Mouse (Mus musculus): ENCODE measurements around the gene Eef1akmt3. TPM values are rescaled to one million over a fixed set of nuclear protein-coding genes. Genes with fewer than 3 reads are reported as not detected.
A peak's percentile ranks its signal among the peaks of the same experiment; 100 is the strongest.

Gene Eef1akmt3
- polyA plus RNA-seq, 1 experiment from 2014 or later, result 0.27 TPM

DNA sequence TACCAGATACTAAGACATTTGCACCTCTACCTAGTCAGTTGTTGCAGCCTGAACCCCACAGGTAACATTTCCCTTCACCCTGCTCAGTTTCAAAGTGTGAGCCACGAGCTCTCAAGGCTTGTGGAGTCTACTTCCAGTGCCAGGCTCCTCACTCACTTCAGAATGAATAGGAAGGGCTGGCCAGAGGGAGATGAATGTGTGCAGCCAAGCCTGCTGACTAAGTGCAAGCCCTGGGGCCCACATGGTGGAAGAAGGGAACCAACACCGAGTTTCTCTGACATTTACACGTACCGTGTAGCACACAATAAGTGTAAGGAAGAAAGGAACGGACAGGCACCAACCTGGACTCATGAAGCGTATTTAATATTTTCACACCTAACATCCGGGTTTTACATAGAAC, 37.5 kb downstream of the Eef1akmt3 start:
- H3K4me1 ChIP-seq (ENCODE audit: insufficient read depth, low read depth, low read length), result no peaks in the 10 kb centered on the region
- TF ChIP-seq EP300 (IDR thresholded peaks at IDR 0.05) (no peak), CTCF (IDR thresholded peaks at IDR 0.05) (no peak)
- 77% methylated on average over 7 of the region's 7 CpGs for WGBS
- no peak for ATAC-seq
- H3K27ac ChIP-seq (ENCODE audit: low read length), result no peak overlapping the region
- no peak overlapping the region for H3K4me3 ChIP-seq (ENCODE audit: low read depth, low read length)
- no peak for DNase-seq (ENCODE audit: low spot score)
- H3K9me3 ChIP-seq (ENCODE audit: low read length), result no peaks in the 10 kb centered on the region
- H3K27me3 ChIP-seq (replicated peaks; ENCODE audit: insufficient read depth, low read length), result no peaks in the 10 kb centered on the region
- H3K9ac ChIP-seq (replicated peaks; ENCODE audit: low read depth), result no peak overlapping the region
- H3K36me3 ChIP-seq (ENCODE audit: insufficient read depth, low read length), result peaks cover 4% of the 10 kb centered on the region; the same call in 1 of the 2 replicates
- H3K4me2 ChIP-seq (replicated peaks; ENCODE audit: low read depth, low read length), result no peak overlapping the region

DNA sequence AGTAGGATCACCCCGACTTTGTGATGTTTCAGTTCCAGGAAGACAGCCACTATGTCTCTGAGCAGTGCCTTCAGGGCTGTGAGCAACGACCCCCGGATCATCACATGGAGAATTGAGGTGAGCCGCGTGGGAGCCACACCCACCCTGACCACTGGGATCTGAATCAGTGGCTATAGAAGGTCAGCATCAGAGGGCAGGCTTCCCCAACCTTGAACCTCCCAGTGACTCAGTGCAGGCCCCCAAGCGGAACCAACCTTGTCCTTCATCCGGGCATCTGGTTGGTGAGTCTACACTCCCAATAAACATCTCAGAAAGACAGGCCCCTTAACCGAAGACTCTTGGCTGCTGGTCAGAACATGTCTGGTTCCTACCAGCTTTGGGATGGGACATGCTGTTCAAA, 38.0 kb downstream of the Eef1akmt3 start:
- 85% methylated on average over 8 of the region's 8 CpGs for WGBS
- Histone ChIP-seq H3K36me3 (ENCODE audit: insufficient read depth, low read length) (peaks cover 9% of the 10 kb centered on the region; the same call in 1 of the 2 replicates), H3K27ac (ENCODE audit: low read length) (no peak overlapping the region), H3K4me1 (ENCODE audit: insufficient read depth, low read depth, low read length) (no peaks in the 10 kb centered on the region), H3K27me3 (replicated peaks; ENCODE audit: insufficient read depth, low read length) (no peaks in the 10 kb centered on the region), H3K4me3 (ENCODE audit: low read depth, low read length) (no peak overlapping the region), H3K9me3 (ENCODE audit: low read length) (no peaks in the 10 kb centered on the region), H3K4me2 (replicated peaks; ENCODE audit: low read depth, low read length) (no peak overlapping the region), H3K9ac (replicated peaks; ENCODE audit: low read depth) (no peak overlapping the region)
- ATAC-seq (no peak), DNase-seq (ENCODE audit: low spot score) (no peak)
- no peak for TF ChIP-seq CTCF (IDR thresholded peaks at IDR 0.05)
- no peak for TF ChIP-seq EP300 (IDR thresholded peaks at IDR 0.05)

DNA sequence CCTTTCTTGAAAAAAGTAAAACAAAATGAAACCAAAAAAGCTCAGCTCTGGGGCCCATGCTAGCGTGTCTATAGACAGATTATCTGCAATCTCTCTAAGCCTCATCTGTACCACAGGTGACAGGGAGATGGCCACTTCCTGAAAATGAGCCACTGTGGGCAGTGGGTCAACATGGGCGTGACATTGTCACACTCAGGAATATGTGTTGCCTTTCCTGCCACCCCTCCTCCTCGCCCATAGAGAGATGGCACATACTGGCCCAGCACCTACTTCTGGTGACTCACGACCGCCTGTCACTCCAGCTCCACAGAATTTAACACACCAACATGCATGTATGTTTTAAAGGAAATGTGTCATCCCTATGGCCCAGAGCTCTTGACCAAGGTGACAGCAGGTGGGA, 38.5 kb downstream of the Eef1akmt3 start:
- Histone ChIP-seq H3K4me2 (replicated peaks; ENCODE audit: low read depth, low read length) (no peak overlapping the region), H3K36me3 (ENCODE audit: insufficient read depth, low read length) (peaks cover 12% of the 10 kb centered on the region; the same call in 1 of the 2 replicates), H3K27me3 (replicated peaks; ENCODE audit: insufficient read depth, low read length) (no peaks in the 10 kb centered on the region), H3K9me3 (ENCODE audit: low read length) (no peaks in the 10 kb centered on the region), H3K4me1 (ENCODE audit: insufficient read depth, low read depth, low read length) (no peaks in the 10 kb centered on the region), H3K9ac (replicated peaks; ENCODE audit: low read depth) (no peak overlapping the region), H3K27ac (ENCODE audit: low read length) (no peak overlapping the region), H3K4me3 (ENCODE audit: low read depth, low read length) (no peak overlapping the region)
- TF ChIP-seq EP300 (IDR thresholded peaks at IDR 0.05), result no peak
- TF ChIP-seq CTCF (IDR thresholded peaks at IDR 0.05), result no peak
- 75% methylated on average over 5 of the region's 5 CpGs for WGBS
- no peak for DNase-seq (ENCODE audit: low spot score)
- ATAC-seq, result no peak

DNA sequence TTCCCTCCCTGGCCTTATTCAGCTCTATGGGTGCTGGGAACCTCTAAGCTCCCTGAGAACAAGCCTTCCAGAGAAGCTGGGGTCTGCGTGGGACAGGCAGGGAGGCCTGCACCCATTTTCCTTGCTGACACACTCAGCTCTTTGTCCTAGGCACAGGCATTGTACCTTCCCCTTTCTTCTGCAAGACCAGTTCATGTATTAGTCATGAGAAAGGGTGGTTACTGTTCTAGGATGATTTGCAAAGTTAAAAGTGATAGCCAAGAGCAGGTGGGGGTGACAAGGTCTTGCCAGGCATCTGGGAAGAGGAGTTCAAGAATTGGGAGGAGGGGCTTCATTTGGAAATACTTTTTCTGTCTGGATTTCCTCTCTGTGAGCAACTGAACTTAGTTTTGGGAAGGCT, 39.3 kb downstream of the Eef1akmt3 start:
- H3K9me3 ChIP-seq (ENCODE audit: low read length), result no peaks in the 10 kb centered on the region
- no peaks in the 10 kb centered on the region for H3K27me3 ChIP-seq (replicated peaks; ENCODE audit: insufficient read depth, low read length)
- TF ChIP-seq CTCF (IDR thresholded peaks at IDR 0.05) (no peak), EP300 (IDR thresholded peaks at IDR 0.05) (no peak)
- 77% methylated on average over 1 of the region's 1 CpGs for WGBS
- no peak overlapping the region for H3K4me2 ChIP-seq (replicated peaks; ENCODE audit: low read depth, low read length)
- H3K4me1 ChIP-seq (ENCODE audit: insufficient read depth, low read depth, low read length), result no peaks in the 10 kb centered on the region
- no peak overlapping the region for H3K9ac ChIP-seq (replicated peaks; ENCODE audit: low read depth)
- no peak overlapping the region for H3K4me3 ChIP-seq (ENCODE audit: low read depth, low read length)
- peaks cover 12% of the 10 kb centered on the region; the same call in 1 of the 2 replicates for H3K36me3 ChIP-seq (ENCODE audit: insufficient read depth, low read length)
- no peak overlapping the region for H3K27ac ChIP-seq (ENCODE audit: low read length)
- DNase-seq (ENCODE audit: low spot score) (no peak), ATAC-seq (no peak)

DNA sequence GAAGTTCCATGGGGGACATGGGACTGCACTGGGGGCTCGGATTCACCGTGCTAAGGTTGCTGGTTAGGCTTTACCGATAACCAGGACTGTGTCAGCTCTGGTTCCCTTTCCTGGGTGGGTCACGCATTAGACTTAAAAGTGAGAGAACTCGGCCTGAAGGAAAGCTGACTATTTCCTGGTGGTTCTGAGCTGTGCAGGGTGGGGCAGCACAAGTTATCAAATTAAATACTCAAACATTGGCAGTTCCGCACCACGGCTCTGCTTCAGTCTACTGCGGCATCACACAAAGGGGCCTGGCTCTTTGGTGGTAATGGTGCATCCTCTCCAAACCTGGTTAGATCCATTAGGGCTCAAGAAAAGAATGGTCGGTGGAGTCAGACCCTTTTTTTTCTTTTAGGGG, 40.0 kb downstream of the Eef1akmt3 start:
- no peak overlapping the region for H3K4me2 ChIP-seq (replicated peaks; ENCODE audit: low read depth, low read length)
- H3K27ac ChIP-seq (ENCODE audit: low read length), result no peak overlapping the region
- H3K36me3 ChIP-seq (ENCODE audit: insufficient read depth, low read length), result peaks cover 12% of the 10 kb centered on the region; the same call in 1 of the 2 replicates
- H3K4me1 ChIP-seq (ENCODE audit: insufficient read depth, low read depth, low read length), result no peaks in the 10 kb centered on the region
- no peak overlapping the region for H3K9ac ChIP-seq (replicated peaks; ENCODE audit: low read depth)
- H3K27me3 ChIP-seq (replicated peaks; ENCODE audit: insufficient read depth, low read length), result no peaks in the 10 kb centered on the region
- ATAC-seq, result no peak
- no peaks in the 10 kb centered on the region for H3K9me3 ChIP-seq (ENCODE audit: low read length)
- TF ChIP-seq EP300 (IDR thresholded peaks at IDR 0.05) (no peak), CTCF (IDR thresholded peaks at IDR 0.05) (no peak)
- no peak for DNase-seq (ENCODE audit: low spot score)
- 77% methylated on average over 9 of the region's 9 CpGs for WGBS
- H3K4me3 ChIP-seq (ENCODE audit: low read depth, low read length), result no peak overlapping the region

DNA sequence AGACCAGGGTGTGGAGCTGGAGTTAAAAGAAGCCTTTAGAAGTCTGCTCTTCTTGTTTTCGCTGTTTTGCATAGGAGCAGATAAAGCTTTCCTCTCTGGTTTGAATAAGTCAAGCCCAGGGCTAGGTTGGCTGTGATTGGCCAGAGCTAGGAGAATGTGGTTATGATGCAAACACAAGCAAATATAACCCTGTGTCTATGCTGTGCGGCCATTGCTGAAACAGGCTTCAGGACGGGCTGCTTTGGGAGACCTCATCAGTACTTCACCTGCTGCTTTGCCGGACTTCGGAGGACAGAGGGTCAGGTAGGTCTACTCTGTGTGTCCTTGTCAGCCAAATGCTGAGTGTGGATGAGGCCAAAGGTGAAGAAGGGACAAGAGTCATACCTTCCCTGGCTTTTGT, 40.8 kb downstream of the Eef1akmt3 start, which contains the start of gene Avil:
Avil (plus strand) TSS at position 181 of the 400 bp plus-strand sequence.
- no peak for TF ChIP-seq CTCF (IDR thresholded peaks at IDR 0.05)
- TF ChIP-seq EP300 (IDR thresholded peaks at IDR 0.05), result no peak
- H3K4me2 ChIP-seq (replicated peaks; ENCODE audit: low read depth, low read length), result no peak within 1 kb of the TSS
- no peaks in the 10 kb centered on the region for H3K9me3 ChIP-seq (ENCODE audit: low read length)
- H3K27me3 ChIP-seq (replicated peaks; ENCODE audit: insufficient read depth, low read length), result no peaks in the 10 kb centered on the region
- no peak within 1 kb of the TSS for H3K27ac ChIP-seq (ENCODE audit: low read length)
- WGBS, result 83% methylated on average over 5 of the region's 5 CpGs
- no peaks in the 10 kb centered on the region for H3K4me1 ChIP-seq (ENCODE audit: insufficient read depth, low read depth, low read length)
- peaks cover 12% of the 10 kb centered on the region; the same call in 1 of the 2 replicates for H3K36me3 ChIP-seq (ENCODE audit: insufficient read depth, low read length)
- H3K4me3 ChIP-seq (ENCODE audit: low read depth, low read length), result no peak within 1 kb of the TSS
- DNase-seq (ENCODE audit: low spot score) (no peak), ATAC-seq (peak; percentile 13; the same call in 1 of the 2 replicates)
- H3K9ac ChIP-seq (replicated peaks; ENCODE audit: low read depth), result no peak within 1 kb of the TSS
